Mouse (Mus musculus) liver, adult 2 months (tissue): ENCODE results near the gene Nfs1.

Experiments used
- CTCF ChIP-seq: fragments of 200-500 bp; IDR thresholded peaks from 2 replicates; pipeline ENCODE4 v1.5.1; 2011; ENCODE audit warnings: low read depth, low read length, control low read depth
- POLR2A ChIP-seq: fragments of 200-500 bp; IDR thresholded peaks from 2 replicates; pipeline ENCODE4 v1.6.1; 2011; ENCODE audit warnings: low read length, control low read depth; ENCODE audit not compliant: insufficient read depth; ENCODE audit errors: extremely low read depth

DNA sequence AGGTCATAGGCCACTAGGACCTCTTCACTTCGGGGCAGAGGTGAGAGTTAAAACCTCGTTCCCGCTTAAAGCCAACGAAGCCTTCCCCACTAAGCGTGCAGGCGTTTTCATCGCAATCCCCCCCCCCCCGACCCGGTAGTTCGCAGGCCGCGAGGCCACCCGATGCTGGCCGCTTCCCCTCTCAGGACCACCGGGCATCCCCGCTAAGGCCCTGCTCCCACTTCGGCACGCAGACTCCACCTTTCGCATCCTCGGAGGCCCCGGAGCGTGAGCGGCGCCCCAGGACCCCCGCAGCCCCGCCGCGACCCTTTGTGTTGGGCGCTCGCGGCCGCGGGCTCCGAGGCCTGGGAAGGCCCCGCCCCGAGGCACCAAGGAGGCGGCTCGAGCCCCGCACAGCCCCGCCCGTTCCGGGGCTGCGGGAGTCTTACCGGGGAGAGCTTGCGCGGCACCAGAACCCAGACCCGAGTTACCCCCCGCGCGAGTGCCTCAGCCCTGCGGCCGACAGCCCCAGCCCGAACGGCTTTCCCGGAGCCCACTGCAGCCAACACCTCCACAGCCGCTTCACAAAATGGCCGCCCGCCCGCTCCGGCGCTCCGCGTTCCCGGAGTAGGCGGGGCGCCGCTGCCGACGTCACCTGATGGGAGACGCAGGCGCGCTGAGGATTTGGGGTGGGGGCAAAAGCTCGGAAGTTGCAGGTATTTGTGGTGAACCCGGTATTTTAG lies 32.5 kb downstream of the Nfs1 start, which contains the start of the genes Cpne1 and Rbm12:
- TF ChIP-seq CTCF (no peak), POLR2A (peak; percentile 59)
